Mouse (Mus musculus) midbrain, embryonic 16.5 days (tissue): Measurements from ENCODE around the gene Fam19a2. TPM values are rescaled to one million over a fixed set of nuclear protein-coding genes. Genes with fewer than 3 reads are reported as not detected.

ENCODE experiments used
- ATAC-seq: fragments of 200-750 bp; cut with Nextera tagmentation; 2 replicates; pipeline ENCODE4 v1.8.0; 2017; ENCODE audit warnings: moderate TSS enrichment
- H3K27ac ChIP-seq: fragments of 300-500 bp; sonication (generic); 2 replicates; pipeline ENCODE4 v1.5.1; 2014; ENCODE audit warnings: mild to moderate bottlenecking, low read length, mixed read lengths
- H3K27me3 ChIP-seq: fragments of 300-500 bp; sonication (generic); 2 replicates; pipeline ENCODE4 v1.6.1; 2014; ENCODE audit warnings: low read depth, low read length, mixed read lengths; ENCODE audit not compliant: control insufficient read depth, insufficient read depth
- H3K36me3 ChIP-seq: fragments of 300-500 bp; sonication (generic); 2 replicates; pipeline ENCODE4 v1.6.1; 2014; ENCODE audit warnings: mild to moderate bottlenecking, low read length, moderate library complexity, mixed read lengths; ENCODE audit not compliant: control insufficient read depth, insufficient read depth
- H3K4me1 ChIP-seq: fragments of 300-500 bp; sonication (generic); 2 replicates; pipeline ENCODE4 v1.6.1; 2014; ENCODE audit warnings: mild to moderate bottlenecking, low read length, mixed read lengths; ENCODE audit not compliant: control insufficient read depth, insufficient read depth
- H3K4me2 ChIP-seq: fragments of 300-500 bp; sonication (generic); 2 replicates; pipeline ENCODE4 v1.6.1; 2014; ENCODE audit warnings: mild to moderate bottlenecking, low read length, mixed read lengths
- H3K4me3 ChIP-seq: fragments of 300-500 bp; sonication (generic); 2 replicates; pipeline ENCODE4 v1.5.1; 2014; ENCODE audit warnings: low read depth, mild to moderate bottlenecking, low read length, moderate library complexity, mixed read lengths
- H3K9ac ChIP-seq: fragments of 300-500 bp; sonication (generic); 2 replicates; pipeline ENCODE4 v1.6.1; 2014; ENCODE audit warnings: low read depth, low read length, mixed read lengths
- H3K9me3 ChIP-seq: fragments of 300-500 bp; sonication (generic); replicated peaks from 2 replicates; pipeline ENCODE4 v1.6.1; 2014; ENCODE audit warnings: mild to moderate bottlenecking, low read length, mixed read lengths; ENCODE audit not compliant: control insufficient read depth, poor library complexity, severe bottlenecking
- WGBS: fragments of 180-500 bp; shearing (Covaris S2); extraction: QIAGEN DNeasy Blood & Tissue Kit; methylation state at CpG from one replicate; pipeline ENCODE4 v1.1.7; 2014; 5-methylcytosine and 5-hydroxymethylcytosine counted together
- polyA plus RNA-seq: library from polyadenylated mRNA; unstranded; fragments of >200 nt; fragmentation: Nextera tagmentation; extraction: Ambion mirVana; gene quantifications from 2 replicates; pipeline ENCODE4 v1.2.1, GENCODE M21; 2015

The Fam19a2 gene
- polyA plus RNA-seq, 1 experiment from 2014 or later, result 67.4 TPM

DNA sequence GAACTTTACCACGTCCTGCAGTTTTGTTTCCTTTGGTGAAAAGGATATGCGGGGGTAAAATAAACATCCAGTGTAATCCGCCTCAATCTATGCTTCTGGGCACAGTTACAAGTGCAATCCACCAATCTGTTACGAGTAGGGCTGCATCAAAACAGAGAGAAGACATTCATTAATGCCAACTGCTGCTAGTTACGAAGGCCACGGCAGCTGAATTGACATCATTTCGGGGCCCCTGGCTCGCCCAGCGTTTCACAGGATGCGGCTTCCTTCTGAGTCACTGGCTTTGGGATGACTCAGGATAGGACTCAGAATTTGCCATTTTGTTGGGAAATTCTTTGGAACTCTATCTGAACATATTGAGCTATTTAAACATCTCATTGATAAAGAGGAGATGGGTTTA is 4.8 kb downstream of the Fam19a2 start:
- H3K9ac ChIP-seq, result no peak overlapping the region
- H3K4me2 ChIP-seq, result peak overlapping the region; percentile 80
- H3K4me1 ChIP-seq, result peaks cover 9% of the 10 kb centered on the region; the same call in 1 of the 2 replicates
- H3K27me3 ChIP-seq, result no peaks in the 10 kb centered on the region
- no peaks in the 10 kb centered on the region for H3K9me3 ChIP-seq
- no peak for ATAC-seq
- WGBS, result 74% methylated on average over 10 of the region's 10 CpGs
- no peaks in the 10 kb centered on the region for H3K36me3 ChIP-seq
- H3K27ac ChIP-seq, result no peak overlapping the region
- H3K4me3 ChIP-seq, result peak overlapping the region; percentile 7; the same call in 1 of the 2 replicates

DNA sequence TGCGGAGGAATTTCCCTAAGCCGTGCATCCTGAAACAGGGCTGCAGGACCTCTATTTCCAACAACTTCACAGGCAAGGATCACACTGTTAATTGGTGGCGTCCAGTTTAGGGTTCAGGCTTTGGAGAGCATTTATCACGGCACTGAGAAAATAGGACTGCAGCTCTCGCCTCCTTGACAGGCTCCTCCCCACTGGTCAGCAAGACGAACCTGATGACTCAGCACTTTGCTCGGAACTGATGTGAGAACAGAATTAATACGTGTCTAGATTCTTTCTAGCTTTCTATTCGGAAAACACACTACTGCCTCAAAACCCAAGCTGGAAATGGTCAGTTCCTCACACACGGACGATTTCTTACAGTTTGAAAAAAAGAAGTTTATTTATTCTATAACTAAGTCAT is 10.8 kb downstream of the Fam19a2 start:
- ATAC-seq, result no peak
- Histone ChIP-seq H3K4me3 (no peak overlapping the region), H3K9me3 (no peaks in the 10 kb centered on the region), H3K4me1 (no peaks in the 10 kb centered on the region), H3K36me3 (no peaks in the 10 kb centered on the region), H3K9ac (no peak overlapping the region), H3K27ac (no peak overlapping the region), H3K27me3 (no peaks in the 10 kb centered on the region), H3K4me2 (no peak overlapping the region)
- 74% methylated on average over 11 of the region's 11 CpGs for WGBS

DNA sequence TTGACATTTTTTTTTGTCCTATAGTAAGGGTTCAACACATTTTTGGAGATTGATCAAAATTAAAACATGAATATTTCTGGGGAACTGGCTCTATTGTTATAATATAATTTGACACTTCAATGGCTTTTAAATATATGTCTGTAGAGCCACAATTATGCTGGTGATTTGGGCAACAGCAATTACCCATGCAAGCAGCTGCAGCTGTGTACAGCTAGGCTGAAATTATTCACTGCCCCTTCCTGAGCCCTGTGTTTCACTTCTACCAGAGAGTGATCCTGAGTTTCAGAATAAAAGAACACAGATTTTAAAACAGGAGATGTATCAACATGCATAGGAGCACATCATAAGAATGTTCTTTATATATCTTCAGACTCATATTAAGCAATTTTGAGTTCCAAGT is 43.5 kb downstream of the Fam19a2 start:
- Histone ChIP-seq H3K27ac (no peak overlapping the region), H3K36me3 (no peaks in the 10 kb centered on the region), H3K9ac (no peak overlapping the region), H3K9me3 (no peaks in the 10 kb centered on the region), H3K4me2 (no peak overlapping the region), H3K27me3 (no peaks in the 10 kb centered on the region), H3K4me3 (no peak overlapping the region), H3K4me1 (no peaks in the 10 kb centered on the region)
- no peak for ATAC-seq

DNA sequence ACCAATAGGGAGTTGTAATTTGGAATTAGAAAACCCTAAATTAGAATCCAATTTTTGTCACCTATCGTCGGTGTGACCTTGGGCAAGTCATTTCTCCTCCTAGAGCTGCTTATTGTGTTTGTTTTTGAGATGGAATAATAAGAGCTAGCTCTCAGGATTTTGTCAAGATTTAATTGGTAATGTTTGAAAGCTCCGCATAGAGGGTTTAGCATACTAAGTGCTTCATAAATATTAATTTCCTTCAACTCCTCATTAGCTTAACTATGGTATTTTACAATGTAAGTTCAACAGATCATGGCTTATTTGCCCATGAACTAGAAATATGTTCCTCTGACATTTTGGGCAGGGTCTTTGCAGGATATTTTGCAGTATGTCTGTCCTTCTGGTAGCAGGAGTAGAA is 62.5 kb downstream of the Fam19a2 start:
- Histone ChIP-seq H3K4me3 (no peak overlapping the region), H3K9ac (no peak overlapping the region), H3K36me3 (no peaks in the 10 kb centered on the region), H3K4me1 (no peaks in the 10 kb centered on the region), H3K27ac (no peak overlapping the region), H3K4me2 (no peak overlapping the region), H3K27me3 (no peaks in the 10 kb centered on the region), H3K9me3 (no peaks in the 10 kb centered on the region)
- ATAC-seq, result no peak
- WGBS, result 59% methylated on average over 3 of the region's 3 CpGs

DNA sequence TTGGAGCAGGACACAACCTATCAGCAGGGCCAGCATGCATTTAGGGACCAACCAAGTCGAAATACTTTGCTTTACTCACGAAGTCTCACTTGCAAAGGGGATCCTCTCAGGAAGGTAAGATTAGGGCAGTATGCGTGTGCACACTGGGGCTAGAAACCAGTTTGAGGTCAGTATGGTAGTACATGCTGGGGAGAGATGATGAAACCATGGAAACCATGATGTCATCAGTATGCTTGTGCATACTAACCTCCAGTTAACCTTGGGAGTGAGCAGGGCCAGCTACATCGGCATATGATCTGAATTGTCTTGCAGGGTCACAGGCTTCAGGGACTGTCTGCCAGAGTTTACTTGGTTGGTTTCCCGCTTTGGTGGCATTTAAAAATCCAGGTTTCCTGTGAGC is 77.5 kb downstream of the Fam19a2 start:
- no peaks in the 10 kb centered on the region for H3K36me3 ChIP-seq
- no peak overlapping the region for H3K4me2 ChIP-seq
- H3K4me1 ChIP-seq, result peaks cover 9% of the 10 kb centered on the region
- no peak overlapping the region for H3K9ac ChIP-seq
- no peak overlapping the region for H3K27ac ChIP-seq
- H3K27me3 ChIP-seq, result no peaks in the 10 kb centered on the region
- no peak for ATAC-seq
- 77% methylated on average over 5 of the region's 5 CpGs for WGBS
- H3K4me3 ChIP-seq, result no peak overlapping the region
- H3K9me3 ChIP-seq, result no peaks in the 10 kb centered on the region

DNA sequence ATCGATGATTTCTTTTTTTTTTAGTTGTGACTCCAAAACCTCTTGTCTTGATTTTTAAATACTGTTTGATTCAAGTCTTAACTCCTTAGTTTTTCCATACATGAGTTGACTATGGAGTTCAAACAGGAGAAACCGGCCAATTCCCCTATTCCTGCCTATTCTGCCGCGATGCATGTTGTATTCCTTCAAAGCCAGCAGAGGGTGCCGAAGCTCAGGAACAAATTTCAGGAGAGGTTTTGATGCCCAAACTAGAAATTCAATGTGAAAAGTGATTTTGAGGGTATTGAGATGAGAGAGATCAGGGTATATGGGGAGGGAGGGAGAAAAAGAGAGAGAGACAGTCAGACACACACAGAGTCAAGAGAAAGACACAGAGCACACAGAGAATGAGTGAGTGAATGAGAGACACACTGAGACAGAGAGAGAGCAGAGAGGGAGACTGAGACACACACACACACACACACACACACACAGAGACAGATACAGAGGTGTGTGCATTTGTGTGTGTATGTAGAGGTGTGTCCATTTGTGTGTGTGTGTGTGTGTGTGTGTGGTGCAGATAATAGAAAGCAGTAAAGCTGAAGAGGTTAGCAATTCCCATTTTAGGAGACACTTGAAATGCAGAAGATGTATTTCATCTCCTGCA is 78.9 kb downstream of the Fam19a2 start:
- Histone ChIP-seq H3K4me2 (no peak overlapping the region), H3K27ac (no peak overlapping the region), H3K4me1 (peaks cover 9% of the 10 kb centered on the region), H3K4me3 (no peak overlapping the region), H3K9me3 (no peaks in the 10 kb centered on the region), H3K36me3 (no peaks in the 10 kb centered on the region), H3K9ac (no peak overlapping the region), H3K27me3 (no peaks in the 10 kb centered on the region)
- 22% methylated on average over 5 of the region's 5 CpGs for WGBS
- no peak for ATAC-seq

DNA sequence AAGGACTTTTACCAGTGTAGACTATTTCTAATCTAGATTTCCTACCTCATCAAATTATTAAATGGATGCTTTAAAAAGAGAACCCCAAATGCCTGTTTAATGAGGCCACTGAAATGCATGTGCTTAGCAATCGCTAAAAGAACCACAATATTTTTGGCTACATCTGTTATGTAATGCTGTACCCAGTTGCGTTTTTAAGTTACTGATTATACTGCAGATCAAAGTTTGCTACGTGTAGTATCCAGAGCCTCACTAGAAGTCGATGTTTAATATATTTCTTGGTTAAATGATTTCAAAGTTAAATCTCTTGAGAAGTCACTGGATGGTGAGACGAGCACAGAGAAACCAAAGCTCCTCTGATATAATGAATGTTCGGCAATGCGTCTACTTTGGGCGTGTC is 82.5 kb downstream of the Fam19a2 start:
- 97% methylated on average over 8 of the region's 8 CpGs for WGBS
- no peaks in the 10 kb centered on the region for H3K9me3 ChIP-seq
- H3K4me3 ChIP-seq, result no peak overlapping the region
- H3K9ac ChIP-seq, result no peak overlapping the region
- H3K4me2 ChIP-seq, result no peak overlapping the region
- H3K27me3 ChIP-seq, result no peaks in the 10 kb centered on the region
- H3K36me3 ChIP-seq, result no peaks in the 10 kb centered on the region
- H3K27ac ChIP-seq, result no peak overlapping the region
- peaks cover 9% of the 10 kb centered on the region for H3K4me1 ChIP-seq
- no peak for ATAC-seq

DNA sequence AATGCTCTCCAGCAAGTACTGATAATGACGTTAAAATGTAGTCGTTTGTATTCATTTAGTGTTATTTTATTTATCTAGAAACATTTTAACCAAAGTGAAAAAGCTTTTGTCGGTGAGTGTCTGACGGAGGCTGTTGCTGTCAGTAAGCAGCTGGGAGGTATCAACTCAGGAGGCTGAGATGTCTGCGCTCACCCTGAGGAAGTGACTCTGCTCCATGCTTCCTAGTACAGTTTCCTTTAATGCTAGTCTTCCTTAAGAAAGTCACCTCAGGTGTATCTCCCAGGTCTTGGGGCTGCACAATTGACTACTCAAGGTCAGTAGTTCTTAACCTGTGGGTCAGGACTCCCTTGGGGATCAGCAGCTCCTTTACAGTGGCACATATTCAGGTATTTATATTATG is 89.9 kb downstream of the Fam19a2 start:
- Histone ChIP-seq H3K4me1 (no peaks in the 10 kb centered on the region), H3K9ac (no peak overlapping the region), H3K27ac (no peak overlapping the region), H3K4me2 (no peak overlapping the region), H3K27me3 (no peaks in the 10 kb centered on the region), H3K36me3 (no peaks in the 10 kb centered on the region), H3K4me3 (no peak overlapping the region), H3K9me3 (no peaks in the 10 kb centered on the region)
- ATAC-seq, result no peak
- 90% methylated on average over 5 of the region's 5 CpGs for WGBS

DNA sequence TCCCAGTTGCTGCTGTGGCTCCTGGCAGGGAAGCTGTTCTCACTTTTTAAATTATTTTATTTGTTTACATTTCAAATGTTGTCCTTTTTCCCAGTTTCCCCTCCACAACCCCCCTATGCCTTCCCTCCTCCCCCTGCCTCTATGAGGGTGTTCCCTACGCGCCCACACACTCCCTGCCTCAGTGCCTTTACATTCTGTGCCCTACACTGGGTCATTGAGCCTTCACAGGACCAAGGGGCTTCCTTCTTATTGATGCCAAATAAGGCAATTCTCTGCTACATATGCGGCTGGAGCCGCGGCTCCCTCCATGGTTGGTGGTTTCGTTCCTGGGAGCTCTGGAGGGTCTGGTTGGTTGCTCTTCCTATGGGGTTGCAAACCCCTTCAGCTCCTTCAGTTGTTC is 93.2 kb downstream of the Fam19a2 start:
- 91% methylated on average over 6 of the region's 6 CpGs for WGBS
- no peak for ATAC-seq
- Histone ChIP-seq H3K4me2 (no peak overlapping the region), H3K27me3 (no peaks in the 10 kb centered on the region), H3K9ac (no peak overlapping the region), H3K36me3 (no peaks in the 10 kb centered on the region), H3K4me3 (no peak overlapping the region), H3K27ac (no peak overlapping the region), H3K4me1 (no peaks in the 10 kb centered on the region), H3K9me3 (no peaks in the 10 kb centered on the region)
